Mouse (Mus musculus) granulocyte monocyte progenitor cell, adult 5-6 weeks (primary cell): ENCODE measurements around the gene Calhm2. TPM values are rescaled to one million over a fixed set of nuclear protein-coding genes. Genes with fewer than 3 reads are reported as not detected.
A peak's percentile ranks its signal among the peaks of the same experiment; 100 is the strongest.

Experiments used
- ATAC-seq: replicated peaks from 2 replicates; pipeline ENCODE4 v1.8.0; 2016; ENCODE audit warnings: mild to moderate bottlenecking, moderate TSS enrichment, inconsistent platforms; ENCODE audit not compliant: poor library complexity, severe bottlenecking
- total RNA-seq, 2 experiments: library from RNA; stranded (forward) in 1 of 2; stranded (reverse) in 1 of 2; fragments of 200-712, 200-1000 nt in 1 of 2; fragments of >200 nt in 1 of 2; fragmentation: Nextera tagmentation in 1 of 2; gene quantifications; 2 replicates each; pipeline ENCODE4 v1.2.3; 2014 to 2017

The Calhm2 gene
- total RNA-seq (2014; fragmentation: Nextera tagmentation) (6.6 and 18.6 TPM in 2 replicates), total RNA-seq (2017) (6.0 and 10.2 TPM in 2 replicates)

DNA sequence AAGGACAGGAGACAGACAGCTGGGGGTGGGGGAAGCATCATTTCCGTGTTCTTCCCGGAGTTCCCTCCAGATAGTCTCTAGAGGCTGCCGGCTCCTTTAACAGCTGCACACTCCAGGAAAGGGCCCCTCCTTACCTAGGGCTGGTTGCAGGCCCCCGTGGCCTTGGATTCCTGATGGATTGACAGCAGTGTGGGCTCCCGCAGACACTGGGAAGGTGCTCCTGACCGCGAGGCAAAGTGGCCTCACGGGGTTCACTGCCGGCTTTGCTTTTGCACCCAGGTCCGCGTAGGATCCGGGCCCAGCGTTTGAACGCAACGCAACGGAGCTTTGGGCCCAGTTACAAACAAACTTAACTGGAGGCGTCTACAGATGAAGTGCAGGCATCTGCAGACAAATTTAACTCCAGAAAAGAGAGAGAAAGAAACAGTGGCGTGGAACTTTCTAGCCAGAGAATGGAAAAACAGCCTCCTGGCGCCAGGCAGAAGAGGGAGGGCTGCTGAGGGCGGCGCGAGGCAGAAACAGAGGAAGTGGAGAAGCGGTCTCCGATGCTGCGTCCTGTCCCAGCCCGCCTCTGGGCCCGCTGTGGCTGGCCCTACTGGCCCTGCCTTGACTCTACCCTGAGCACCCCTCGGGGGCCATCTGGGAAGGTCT lies at the start of gene Calhm2:
TSS of gene Calhm2 (minus strand) at position 524 of the 651 bp plus-strand sequence.
- ATAC-seq, result peak; percentile 57

DNA sequence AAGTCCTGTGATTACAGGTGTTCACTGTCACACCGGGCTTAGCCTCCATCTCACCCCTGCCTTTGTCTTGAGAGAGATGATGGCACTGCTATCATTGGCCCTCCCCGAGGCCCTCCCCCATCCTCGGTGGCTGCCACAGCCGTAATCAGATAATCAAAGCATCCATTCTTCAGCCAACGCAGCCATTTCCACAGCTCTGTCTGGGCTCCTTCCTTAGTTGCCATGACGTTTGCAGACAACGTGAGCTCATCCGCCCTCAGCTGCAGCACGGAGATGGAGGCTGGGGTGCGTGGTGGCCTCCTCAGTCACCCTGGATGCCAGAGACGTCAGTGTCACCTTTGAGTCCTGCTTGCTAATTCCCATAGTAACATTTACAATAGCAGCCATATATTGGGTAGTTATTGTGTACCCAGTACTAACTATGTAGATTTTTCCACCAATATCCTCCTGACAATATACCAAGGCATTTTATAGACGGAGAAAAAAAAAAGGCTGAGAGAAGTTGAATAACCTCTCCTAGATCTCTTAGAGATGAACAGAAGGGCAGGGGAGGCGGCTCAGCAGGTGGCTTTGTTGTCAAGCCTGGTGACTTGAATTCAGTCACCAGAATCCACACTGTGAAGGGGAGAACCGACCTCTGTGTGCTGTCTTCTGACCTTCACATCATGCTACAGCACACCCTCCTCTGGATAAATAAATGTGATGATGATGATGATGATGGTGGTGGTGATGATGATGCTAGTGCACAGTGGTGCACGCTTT lies 48.6 kb upstream of the Calhm2 start:
- ATAC-seq, result no peak

DNA sequence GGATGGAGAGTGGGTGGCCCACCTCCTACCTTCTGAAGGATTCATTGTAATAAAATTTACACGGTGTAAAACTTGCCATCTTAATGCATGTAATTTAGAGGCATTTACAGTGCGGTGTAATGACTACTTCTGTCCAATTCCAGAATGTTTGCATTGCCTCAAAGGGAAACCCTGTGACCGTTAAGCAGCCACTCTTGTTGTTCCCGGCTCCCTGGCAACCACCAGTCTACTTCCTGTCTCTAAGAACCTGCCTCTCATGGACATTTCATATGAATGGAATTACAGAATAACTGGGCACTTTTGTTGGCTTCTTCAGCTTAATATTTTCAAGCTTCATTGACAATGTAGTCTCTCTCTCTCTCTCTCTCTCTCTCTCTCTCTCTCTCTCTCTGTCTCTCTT lies 46.6 kb upstream of the Calhm2 start:
- ATAC-seq, result no peak

DNA sequence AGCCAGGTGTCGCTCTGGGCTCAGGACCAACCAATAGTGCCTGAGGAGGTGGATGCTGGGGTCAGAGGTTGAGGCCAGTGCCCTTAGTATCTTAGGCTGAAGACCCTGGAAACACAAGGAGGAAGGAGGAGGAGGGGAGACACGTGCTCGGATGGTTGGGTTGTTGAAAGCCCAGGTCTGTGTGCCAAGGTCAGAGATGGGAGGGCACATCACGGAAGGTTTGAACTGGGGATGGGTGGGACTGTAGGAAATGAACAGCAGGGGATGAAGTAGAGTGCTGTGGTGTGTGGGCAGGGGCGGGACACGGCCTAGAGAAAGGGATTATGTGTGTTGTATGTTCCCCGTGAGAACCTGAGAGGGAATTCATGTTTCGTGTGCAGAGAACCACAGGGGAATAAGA lies 46.1 kb upstream of the Calhm2 start:
- no peak for ATAC-seq

DNA sequence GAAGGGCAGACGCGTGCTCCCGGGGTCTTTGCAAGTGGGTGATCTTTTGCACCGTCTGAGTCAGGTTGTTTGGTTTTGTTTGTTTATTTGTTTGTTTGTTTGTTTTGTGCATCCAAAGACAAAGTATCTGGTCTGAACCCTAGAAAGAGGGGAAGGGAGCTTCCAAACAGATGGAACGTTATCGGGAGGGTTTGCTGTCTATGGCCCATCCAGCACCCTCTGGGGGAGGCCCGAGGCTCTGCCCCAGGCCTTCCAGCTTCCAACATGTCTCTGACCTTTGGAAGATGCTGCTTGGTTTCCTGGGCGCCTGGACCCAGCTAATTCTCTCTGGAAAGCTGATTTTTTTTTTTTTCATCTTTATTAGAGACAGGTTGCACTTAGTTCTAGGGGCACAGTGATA lies 41.9 kb upstream of the Calhm2 start:
- ATAC-seq, result no peak

GRCm38 (mm10) chr19:47179272-47179809 lies 41.2 kb upstream of the Calhm2 start:
- no peak for ATAC-seq

GRCm38 (mm10) chr19:47178431-47179271 lies 40.6 kb upstream of the Calhm2 start, which contains the start of gene Neurl1a:
TSS of gene Neurl1a (plus strand) at chr19:47178820.
- peak; percentile 35 for ATAC-seq

DNA sequence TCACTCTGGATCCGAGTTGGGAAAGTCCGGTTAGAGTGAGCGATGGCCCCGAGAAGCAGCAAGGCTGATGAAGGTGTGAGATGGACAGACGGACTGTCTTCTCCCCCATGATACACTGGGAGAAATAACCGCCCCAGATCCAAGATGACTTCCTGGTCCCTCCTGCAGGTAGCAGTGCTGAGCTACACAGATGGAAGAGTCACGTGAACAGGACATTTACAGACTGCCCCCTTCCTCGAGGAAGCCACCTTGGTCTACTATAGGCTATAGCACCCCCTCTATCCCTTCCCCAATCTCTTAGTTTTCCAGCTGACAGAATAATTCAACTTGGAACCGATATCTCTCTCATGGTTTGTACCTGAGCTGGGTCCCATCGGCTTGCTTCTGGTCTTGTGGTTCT lies 39.9 kb upstream of the Calhm2 start:
- peak; percentile 33; the same call in 1 of the 2 replicates for ATAC-seq

GRCm38 (mm10) chr19:47176916-47177505 lies 38.9 kb upstream of the Calhm2 start:
- no peak for ATAC-seq

DNA sequence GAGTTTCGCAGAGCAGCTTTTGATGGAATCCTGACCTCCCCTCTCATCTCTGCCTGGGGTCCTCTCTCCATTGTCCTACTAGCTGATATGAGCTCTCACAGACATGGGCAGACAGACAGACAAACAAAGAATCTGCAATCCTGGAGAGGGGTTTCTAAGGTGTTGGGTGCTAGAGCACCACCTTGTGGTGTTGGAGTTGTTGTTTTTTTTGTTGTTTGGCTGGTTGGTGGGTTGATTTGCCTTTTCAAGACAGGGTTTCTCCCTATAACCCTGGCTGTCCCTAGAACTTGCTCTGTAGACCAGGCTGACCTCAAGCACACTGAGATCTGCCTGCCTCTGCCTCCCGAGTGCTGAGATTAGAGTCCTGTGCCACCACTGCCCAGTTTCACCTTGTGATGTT lies 37.4 kb upstream of the Calhm2 start:
- ATAC-seq, result no peak

DNA sequence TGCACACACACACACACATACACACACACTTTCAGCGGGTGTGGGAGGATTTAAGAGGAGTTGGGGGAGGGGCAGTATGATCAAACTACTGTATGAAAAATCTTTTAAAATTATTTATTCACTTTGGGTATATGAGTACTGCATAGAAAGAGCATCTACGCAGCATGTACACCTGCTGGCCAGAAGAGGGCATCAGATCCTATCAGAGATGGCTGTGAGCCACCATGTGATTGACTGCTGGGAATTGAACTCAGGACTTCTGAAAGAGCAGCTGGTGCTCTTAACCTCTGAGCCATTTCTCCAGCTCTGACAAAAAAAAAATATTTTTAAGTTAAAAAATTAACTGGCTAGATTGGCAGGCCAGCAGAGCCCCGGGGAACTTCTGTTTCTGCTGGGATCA lies 36.4 kb upstream of the Calhm2 start:
- peak; percentile 52; the same call in 1 of the 2 replicates for ATAC-seq

DNA sequence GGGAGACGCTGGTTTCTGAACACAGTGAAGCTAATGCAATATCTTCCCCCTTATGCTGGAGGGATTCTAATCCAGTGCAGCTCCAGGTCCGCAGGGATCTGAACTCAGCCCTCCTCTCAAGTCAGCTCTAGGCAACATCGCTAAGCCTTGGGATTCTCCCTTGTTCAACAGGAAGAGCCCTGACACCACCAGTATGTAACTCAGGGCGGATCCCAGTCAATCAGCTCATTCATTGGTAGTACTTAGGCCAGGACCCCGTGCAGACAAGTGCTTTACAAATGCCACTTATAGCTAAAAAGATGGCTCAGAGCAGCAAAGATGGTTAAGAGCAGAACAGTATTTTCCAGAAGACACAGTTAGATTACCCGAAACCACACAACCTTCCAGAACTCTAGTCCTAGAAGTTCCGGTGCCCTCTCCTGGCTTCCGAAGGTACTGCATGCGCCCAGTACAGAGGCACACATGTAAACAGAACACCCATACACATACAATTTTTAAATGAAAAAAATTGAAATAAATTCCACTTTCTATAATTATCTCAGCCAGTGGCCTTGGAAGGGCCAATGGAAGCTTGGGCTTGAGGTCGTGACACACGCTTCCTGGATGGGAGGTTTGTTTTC lies 30.8 kb upstream of the Calhm2 start:
- peak; percentile 81 for ATAC-seq

DNA sequence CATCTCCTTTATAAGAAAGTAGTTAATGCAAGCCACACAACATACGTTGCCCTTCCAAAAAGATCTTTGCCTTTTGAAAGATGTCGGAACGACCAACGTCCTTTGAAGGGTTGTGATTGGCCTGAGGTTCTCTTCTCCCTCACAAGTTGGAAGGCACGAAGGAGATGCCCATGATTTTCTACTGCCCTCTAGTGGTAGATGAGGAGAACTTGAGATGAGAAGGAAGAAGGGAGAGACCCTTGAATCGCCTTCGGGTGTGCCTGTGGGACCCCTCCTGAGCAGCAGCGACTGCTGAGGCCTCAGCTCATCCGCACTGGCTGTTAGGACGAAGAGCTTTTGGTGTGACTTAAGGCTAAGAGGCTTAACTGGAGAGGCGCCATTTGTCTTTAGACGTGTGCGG lies 30.1 kb upstream of the Calhm2 start:
- ATAC-seq, result peak; percentile 88

DNA sequence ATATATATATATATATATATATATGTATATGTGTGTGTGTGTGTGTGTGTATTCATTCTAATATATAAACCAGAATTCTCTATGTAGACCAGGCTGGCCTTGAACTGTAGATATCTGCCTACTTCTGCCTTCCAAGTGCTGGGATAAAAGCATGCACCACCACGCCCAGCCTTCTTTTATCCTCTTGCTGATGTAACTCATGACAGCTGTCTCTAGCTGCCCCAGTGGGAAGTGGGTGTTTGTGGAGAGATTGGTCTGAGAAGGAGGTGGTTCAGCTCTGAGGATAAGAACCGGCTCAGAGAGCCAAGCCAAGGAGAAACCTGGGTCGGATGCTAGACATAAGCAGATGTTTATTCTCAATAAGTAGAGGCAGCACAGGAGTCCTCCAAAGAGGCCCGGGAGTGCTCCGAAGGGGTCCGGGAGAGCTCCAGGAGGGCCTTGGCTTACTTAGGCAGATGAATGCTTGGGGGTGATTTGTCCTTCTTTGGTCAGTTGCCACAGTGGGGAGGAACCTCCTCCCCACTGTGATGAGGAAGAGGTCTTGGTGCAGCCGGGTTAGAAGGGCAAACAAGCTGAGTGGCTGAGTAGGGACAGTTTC lies 29.6 kb upstream of the Calhm2 start:
- peak; percentile 19; the same call in 1 of the 2 replicates for ATAC-seq

GRCm38 (mm10) chr19:47166758-47167157 lies 28.7 kb upstream of the Calhm2 start:
- ATAC-seq, result no peak

GRCm38 (mm10) chr19:47163176-47163744 lies 25.2 kb upstream of the Calhm2 start:
- no peak for ATAC-seq

DNA sequence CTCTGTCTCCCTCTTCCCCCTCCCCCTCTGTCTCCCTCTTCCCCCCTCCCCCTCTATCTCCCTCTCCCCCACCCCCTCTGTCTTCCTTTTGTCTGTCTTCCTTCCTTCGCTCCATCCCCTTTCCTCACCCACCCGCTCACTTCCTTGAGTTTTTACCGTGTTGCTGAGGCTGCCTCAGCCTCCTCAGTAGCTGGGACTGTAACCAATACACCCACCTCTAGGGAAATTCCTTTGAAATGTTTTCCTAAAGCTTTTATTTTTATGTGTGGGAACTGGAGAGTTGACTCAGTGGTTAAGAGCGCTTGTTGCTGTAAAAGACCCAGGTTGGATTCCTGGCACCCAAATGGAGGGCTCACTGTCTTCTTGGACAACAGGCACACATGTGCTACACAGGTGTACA lies 23.6 kb upstream of the Calhm2 start:
- no peak for ATAC-seq

GRCm38 (mm10) chr19:47157664-47158063 lies 19.6 kb upstream of the Calhm2 start, which contains the start of gene Calhm3:
TSS of gene Calhm3 (minus strand) at chr19:47157764.
- ATAC-seq, result no peak

GRCm38 (mm10) chr19:47153767-47154166 lies 15.7 kb upstream of the Calhm2 start:
- ATAC-seq, result no peak
